Mouse (Mus musculus): ENCODE data around the gene Best2.

Gene Best2

GRCm38 (mm10) chr8:85023846-85024245 is 9.5 kb upstream of the Best2 start:
- in situ Hi-C loops (cut with MboI, MseI): no loop called here

DNA sequence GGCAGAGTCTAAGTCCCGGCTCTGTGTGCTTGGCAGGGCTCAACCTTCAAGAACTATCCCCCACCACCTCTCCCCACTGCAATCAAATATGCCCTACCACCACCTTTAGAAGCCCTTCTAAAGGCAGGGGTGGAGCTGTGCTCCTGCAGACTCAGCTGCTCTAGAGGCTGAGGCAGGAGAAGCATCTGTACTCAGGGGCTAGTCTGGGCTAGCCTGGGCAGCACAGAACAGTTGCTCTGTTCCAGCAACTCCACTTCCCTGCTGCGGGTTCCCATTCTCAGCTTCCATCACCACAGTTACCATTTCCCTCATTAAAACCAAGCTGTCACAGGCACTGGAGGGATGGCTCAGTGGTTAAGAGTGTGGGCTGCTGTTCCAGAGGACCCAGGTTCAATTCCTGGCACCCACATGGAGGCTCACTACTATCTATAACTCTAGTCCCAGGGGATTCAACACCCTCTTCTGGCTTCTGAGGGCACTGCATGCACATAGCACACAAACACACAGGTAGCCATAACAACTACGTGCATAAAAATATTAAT is 7.3 kb upstream of the Best2 start:
- in situ Hi-C loops (cut with MboI, MseI): no loop called here

- in situ Hi-C loops (cut with MboI, MseI): no loop called here
Measured at GRCm38 (mm10) chr8:85017209-85017608, 2.9 kb upstream of the Best2 start.

DNA sequence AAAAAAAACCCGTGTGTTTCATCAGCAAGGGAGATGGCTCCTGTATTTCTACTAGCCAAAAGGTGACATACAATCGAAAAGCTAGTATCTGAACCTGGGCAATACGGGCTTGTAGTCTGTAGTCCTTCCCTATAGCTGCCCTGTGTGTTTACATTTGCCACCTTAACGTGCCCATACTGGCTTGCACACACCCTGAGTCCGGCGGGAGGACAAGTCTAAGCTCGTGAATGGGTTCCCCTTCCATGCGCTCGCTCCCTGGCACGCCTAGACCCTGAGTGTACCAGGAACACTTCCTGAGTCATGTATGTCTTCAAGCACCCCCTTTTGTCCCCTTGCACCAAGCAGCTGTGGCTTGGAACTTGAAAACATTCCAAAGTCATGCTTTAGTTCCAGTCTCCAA is 2.4 kb upstream of the Best2 start:
- in situ Hi-C loops (cut with MboI, MseI): no loop called here

GRCm38 (mm10) chr8:85013230-85013840 is 996 bp downstream of the Best2 start:
- in situ Hi-C loops (cut with MboI, MseI): no loop called here

DNA sequence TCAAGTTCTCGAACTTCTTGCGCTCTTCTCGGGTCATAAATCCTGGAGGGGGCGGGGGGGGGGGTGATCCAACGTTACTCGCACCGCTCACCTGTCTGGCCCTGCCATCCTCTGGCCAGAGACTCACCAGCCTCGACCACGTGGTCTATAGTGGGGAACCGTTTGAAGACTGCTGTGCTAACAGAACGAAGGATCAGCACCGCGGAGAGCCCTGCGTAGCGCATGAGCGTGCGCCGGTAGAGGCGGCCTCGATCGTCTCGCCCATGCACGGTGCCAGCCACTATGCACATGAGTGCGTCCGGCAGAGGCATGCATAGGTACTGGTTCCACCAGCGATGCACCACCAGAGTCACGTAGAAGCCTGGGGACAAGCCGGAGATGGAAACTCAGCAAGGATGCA is 3.1 kb downstream of the Best2 start:
- in situ Hi-C loops (cut with MboI, MseI): no loop called here

DNA sequence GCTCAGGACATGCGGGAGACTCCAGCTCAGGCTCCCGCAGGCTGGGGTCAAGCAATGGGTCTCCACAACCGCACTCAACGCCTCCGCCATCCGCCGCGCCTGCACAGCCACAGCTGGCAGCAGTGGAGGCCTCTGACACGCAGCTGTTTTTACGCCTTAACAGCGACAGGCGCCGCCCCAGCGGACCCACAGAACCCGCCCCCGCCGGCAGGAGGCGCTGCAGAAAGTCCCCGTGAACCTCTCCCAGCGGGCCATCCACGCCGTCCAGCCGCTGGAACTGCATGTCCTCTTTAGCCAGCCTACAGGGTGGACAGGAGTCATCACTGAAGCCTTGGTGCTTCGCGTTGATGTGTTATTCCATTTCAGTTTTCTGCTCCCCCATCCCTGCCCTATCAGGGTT is 6.6 kb downstream of the Best2 start:
- in situ Hi-C loops (cut with MboI, MseI): no loop called here

- in situ Hi-C loops (cut with MboI, MseI): no loop called here
Measured at GRCm38 (mm10) chr8:84997649-84998295, 16.6 kb downstream of the Best2 start.

DNA sequence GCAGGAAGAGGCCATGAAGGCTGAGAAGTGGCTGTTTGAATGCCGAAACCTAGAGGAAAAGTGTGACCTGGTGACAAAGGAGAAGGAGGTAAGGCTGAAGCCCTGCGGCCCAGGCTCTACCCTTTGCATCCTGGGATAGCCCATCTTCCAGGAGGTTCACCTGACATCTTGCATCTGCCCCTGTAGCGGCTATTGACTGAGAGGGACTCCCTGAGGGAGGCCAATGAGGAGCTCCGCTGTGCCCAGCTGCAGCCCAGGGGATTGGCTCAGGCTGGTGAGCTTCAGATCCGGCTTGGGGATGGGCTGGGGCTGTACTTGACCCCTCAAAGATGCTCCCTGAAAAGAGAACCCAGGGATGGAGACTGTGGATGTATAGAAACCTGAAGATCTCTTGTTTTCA is 17.4 kb downstream of the Best2 start:
- in situ Hi-C loops (cut with MboI, MseI): no loop called here

- in situ Hi-C loops (cut with MboI, MseI): no loop called here
Measured at GRCm38 (mm10) chr8:84995680-84996079, 18.7 kb downstream of the Best2 start.

GRCm38 (mm10) chr8:84994375-84994774 is 20.0 kb downstream of the Best2 start:
- in situ Hi-C loops (cut with MboI, MseI): no loop called here

DNA sequence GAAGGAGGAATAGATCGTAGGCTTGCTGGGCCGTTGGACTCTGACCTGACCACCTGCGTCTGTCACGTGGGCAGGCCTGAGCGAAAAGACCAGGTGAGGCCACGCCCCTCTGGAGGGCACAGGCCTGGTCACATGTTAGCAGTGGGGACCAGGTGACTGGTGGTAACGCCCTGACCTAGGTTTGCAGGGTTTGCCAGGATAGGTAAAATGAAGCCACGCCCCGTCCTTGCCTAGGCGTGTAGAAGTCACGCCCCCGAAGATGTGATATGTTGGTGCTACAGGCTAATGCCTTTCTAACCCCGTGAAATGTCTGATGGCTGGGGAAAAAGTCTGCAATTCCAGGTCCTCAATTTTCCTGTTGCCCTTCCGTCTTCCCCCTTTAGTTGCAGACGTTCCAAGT is 23.5 kb downstream of the Best2 start:
- in situ Hi-C loops (cut with MboI, MseI): no loop called here

DNA sequence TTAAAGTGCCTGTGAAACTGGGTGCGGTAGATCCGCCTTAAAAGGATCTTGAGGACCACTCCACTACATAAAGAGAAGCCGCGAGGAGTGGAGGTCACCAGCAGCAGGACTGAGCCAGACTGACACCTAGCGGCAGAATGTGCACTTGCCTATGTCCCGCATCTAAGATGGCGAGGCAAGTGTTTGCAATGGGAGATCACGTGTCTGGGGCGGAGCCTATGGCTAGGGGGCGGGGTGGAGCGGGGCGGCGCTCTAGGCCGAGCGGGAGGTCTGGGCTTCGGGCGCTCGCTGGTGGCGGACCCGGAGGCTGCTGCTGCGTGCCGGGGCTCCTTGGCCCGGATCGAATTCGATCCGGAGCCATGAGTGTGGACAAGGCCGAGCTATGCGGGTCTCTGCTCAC is 24.0 kb downstream of the Best2 start, which contains the start of gene Hook2:
TSS of gene Hook2 (plus strand) at position 255 of the 400 bp plus-strand sequence.
- in situ Hi-C loops (cut with MboI, MseI): no loop called here

DNA sequence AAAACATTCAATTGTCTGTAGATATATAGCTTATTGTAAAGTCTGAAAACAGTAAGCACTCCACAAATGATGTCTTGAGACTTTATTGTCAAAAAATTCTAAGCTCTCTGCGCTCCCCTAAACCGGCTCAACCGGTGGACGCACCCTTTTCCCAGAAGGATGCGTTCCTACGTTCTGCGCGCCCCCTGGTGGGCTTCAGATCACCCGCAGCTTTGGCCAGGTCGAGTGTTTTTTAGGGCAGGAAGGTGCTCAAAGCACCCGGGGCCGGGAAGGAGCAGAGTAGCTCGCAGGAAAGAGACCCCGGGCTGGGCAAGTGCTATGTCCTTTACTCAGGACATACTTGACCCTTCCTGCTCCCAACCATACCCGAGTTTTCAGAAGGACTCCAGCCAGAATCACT is 24.5 kb downstream of the Best2 start:
- in situ Hi-C loops (cut with MboI, MseI): loop anchor here (10.0 kb wide), 1 partner anchor 325 kb away; the partner anchor contains the start of gene Ier2

DNA sequence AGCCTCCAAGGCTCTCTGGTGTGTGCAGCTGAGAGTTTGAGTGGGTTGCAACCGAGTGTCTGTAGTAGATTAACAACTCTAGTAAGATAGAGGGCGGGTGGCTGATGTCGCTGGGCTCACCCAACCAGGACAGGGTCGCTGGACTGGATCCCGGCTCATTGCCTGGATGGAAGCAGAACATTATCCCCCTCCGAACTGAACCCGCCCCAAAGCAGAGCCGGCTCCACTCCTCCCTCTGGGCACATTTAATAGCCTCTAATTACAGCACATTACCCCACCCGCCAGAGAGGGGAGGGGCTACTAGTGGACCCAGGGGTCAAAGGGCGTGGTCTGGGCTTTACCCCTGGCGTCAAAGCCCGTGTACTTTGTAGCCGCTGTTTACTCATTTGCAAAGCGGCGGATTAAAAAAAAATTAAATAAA is 25.0 kb downstream of the Best2 start:
- in situ Hi-C loops (cut with MboI, MseI): loop anchor here (10.0 kb wide), 1 partner anchor 325 kb away; the partner anchor contains the start of gene Ier2

DNA sequence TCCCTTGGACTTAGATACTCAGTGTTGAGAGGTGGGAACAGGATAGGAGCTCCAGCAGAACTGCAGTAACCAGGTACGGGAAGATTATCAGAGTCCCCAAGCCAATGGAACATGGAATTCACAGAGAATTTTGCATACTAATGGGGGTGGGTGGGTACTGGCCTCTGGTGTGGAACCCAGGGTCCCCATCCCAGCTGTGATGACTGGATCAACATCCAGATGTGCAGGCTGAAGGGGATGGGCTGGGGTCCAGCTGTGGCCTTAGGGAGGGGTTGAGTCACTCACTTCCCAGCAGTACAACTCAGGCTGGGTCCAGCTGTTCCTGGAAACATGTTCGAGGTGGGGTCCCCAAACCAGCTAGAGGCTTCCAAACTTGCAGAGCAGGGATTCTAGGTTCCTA is 26.4 kb downstream of the Best2 start:
- in situ Hi-C loops (cut with MboI, MseI): loop anchor here (10.0 kb wide), 1 partner anchor 323 kb away; the partner anchor contains the start of gene Ier2

DNA sequence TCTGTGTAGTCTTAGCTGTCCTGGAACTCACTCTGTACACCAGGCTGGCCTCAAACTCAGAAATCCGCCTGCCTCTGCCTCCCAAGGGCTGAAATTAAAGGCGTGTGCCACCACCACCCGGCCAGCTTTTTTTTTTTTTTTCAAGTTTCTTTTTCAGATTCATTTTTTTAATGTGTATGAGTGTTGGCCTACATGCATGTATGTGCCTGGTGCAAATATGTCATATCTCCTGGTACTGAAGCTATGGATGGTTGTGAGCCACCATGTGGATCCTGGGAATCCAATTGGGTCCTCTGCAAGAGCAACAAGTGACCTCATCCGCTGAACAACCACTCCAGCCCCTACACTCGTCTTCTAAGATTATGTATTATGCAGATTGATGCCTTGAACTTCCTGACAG is 26.9 kb downstream of the Best2 start:
- in situ Hi-C loops (cut with MboI, MseI): loop anchor here (10.0 kb wide), 1 partner anchor 323 kb away; the partner anchor contains the start of gene Ier2

- in situ Hi-C loops (cut with MboI, MseI): loop anchor here (10.0 kb wide), 1 partner anchor 322 kb away; the partner anchor contains the start of gene Ier2
Measured at GRCm38 (mm10) chr8:84986379-84986945, 27.9 kb downstream of the Best2 start.

- in situ Hi-C loops (cut with MboI, MseI): loop anchor here (10.0 kb wide), 1 partner anchor 321 kb away; the partner anchor contains the start of gene Ier2
Measured at GRCm38 (mm10) chr8:84985684-84986378, 28.5 kb downstream of the Best2 start.

GRCm38 (mm10) chr8:84985049-84985683 is 29.2 kb downstream of the Best2 start:
- in situ Hi-C loops (cut with MboI, MseI): loop anchor here (10.0 kb wide), 1 partner anchor 320 kb away; the partner anchor contains the start of gene Ier2

Data from T-helper 2 cell (primary cell).